Mouse (Mus musculus): ENCODE data around the gene Traf2. TPM values are rescaled to one million over a fixed set of nuclear protein-coding genes. Genes with fewer than 3 reads are reported as not detected.

Gene Traf2
- total RNA-seq, 1 experiment: 9.1 TPM

- H3K4me1 ChIP-seq (ENCODE audit: control insufficient read depth in 2 of 2, insufficient read depth in 2 of 2, low read length in 2 of 2, poor library complexity in 1 of 2): peaks cover 0 to 9% of the 10 kb centered on the region in 2 experiments; a peak in 1 of 4 replicates
- peaks cover 11% of the 10 kb centered on the region; the same call in 1 of the 2 replicates for H3K36me3 ChIP-seq (ENCODE audit: control insufficient read depth, insufficient read depth, low read length, poor library complexity, severe bottlenecking)
- H3K9me3 ChIP-seq (ENCODE audit: control insufficient read depth, insufficient read depth, low read depth, low read length): no peaks in the 10 kb centered on the region
- H3K9ac ChIP-seq (ENCODE audit: insufficient read depth, low read depth, low read length, poor library complexity, severe bottlenecking): no peak overlapping the region
- no peak for DNase-seq (ENCODE audit: low read depth, low spot score)
- no peak overlapping the region for H3K27ac ChIP-seq (ENCODE audit: insufficient read depth, low read depth, low read length, poor library complexity, severe bottlenecking)
- in situ Hi-C loops (cut with MboI; ENCODE audit: low sequenced_read_pairs in 2 of 2, unreplicated experiment in 2 of 2): no loop called here
- no peak for TF ChIP-seq MAFK (IDR thresholded peaks at IDR 0.05; ENCODE audit: insufficient read depth, low read depth, low read length)
- TF ChIP-seq ZC3H11A (IDR thresholded peaks at IDR 0.05; ENCODE audit: borderline replicate concordance, low read depth, low read length): no peak
- no peak for TF ChIP-seq CHD2 (IDR thresholded peaks at IDR 0.05; ENCODE audit: low read depth, low read length)
- TF ChIP-seq ZNF384 (IDR thresholded peaks at IDR 0.05; ENCODE audit: low read depth, low read length): no peak
- no peak for TF ChIP-seq HCFC1 (IDR thresholded peaks at IDR 0.05; ENCODE audit: borderline replicate concordance, insufficient read depth, low read length)
- no peak overlapping the region for H3K4me3 ChIP-seq (ENCODE audit: insufficient read depth in 1 of 2, low read depth in 1 of 2, low read length in 2 of 2, poor library complexity in 1 of 2, severe bottlenecking in 1 of 2)
Observed at GRCm38 (mm10) chr2:25569323-25569722, 22.6 kb upstream of the Traf2 start.

GRCm38 (mm10) chr2:25568473-25569019 is 21.8 kb upstream of the Traf2 start:
- in situ Hi-C loops (cut with MboI; ENCODE audit: low sequenced_read_pairs in 2 of 2, unreplicated experiment in 2 of 2): no loop called here
- H3K36me3 ChIP-seq (ENCODE audit: control insufficient read depth, insufficient read depth, low read length, poor library complexity, severe bottlenecking): peaks cover 18% of the 10 kb centered on the region; the same call in 1 of the 2 replicates
- no peak overlapping the region for H3K9ac ChIP-seq (ENCODE audit: insufficient read depth, low read depth, low read length, poor library complexity, severe bottlenecking)
- H3K4me3 ChIP-seq (ENCODE audit: insufficient read depth in 1 of 2, low read depth in 1 of 2, low read length in 2 of 2, poor library complexity in 1 of 2, severe bottlenecking in 1 of 2): no peak overlapping the region
- no peak overlapping the region for H3K27ac ChIP-seq (ENCODE audit: insufficient read depth, low read depth, low read length, poor library complexity, severe bottlenecking)
- DNase-seq (ENCODE audit: low read depth, low spot score): no peak
- peaks cover 0 to 7% of the 10 kb centered on the region in 2 experiments; a peak in 1 of 4 replicates for H3K4me1 ChIP-seq (ENCODE audit: control insufficient read depth in 2 of 2, insufficient read depth in 2 of 2, low read length in 2 of 2, poor library complexity in 1 of 2)
- no peak for TF ChIP-seq ZC3H11A (IDR thresholded peaks at IDR 0.05; ENCODE audit: borderline replicate concordance, low read depth, low read length)
- TF ChIP-seq MAFK (IDR thresholded peaks at IDR 0.05; ENCODE audit: insufficient read depth, low read depth, low read length): no peak
- TF ChIP-seq HCFC1 (IDR thresholded peaks at IDR 0.05; ENCODE audit: borderline replicate concordance, insufficient read depth, low read length): no peak
- no peak for TF ChIP-seq ZNF384 (IDR thresholded peaks at IDR 0.05; ENCODE audit: low read depth, low read length)
- no peak for TF ChIP-seq CHD2 (IDR thresholded peaks at IDR 0.05; ENCODE audit: low read depth, low read length)
- no peaks in the 10 kb centered on the region for H3K9me3 ChIP-seq (ENCODE audit: control insufficient read depth, insufficient read depth, low read depth, low read length)

GRCm38 (mm10) chr2:25566558-25566957 is 19.8 kb upstream of the Traf2 start:
- no peak overlapping the region for H3K27ac ChIP-seq (ENCODE audit: insufficient read depth, low read depth, low read length, poor library complexity, severe bottlenecking)
- H3K9me3 ChIP-seq (ENCODE audit: control insufficient read depth, insufficient read depth, low read depth, low read length): no peaks in the 10 kb centered on the region
- TF ChIP-seq ZC3H11A (IDR thresholded peaks at IDR 0.05; ENCODE audit: borderline replicate concordance, low read depth, low read length): no peak
- no peak for TF ChIP-seq CHD2 (IDR thresholded peaks at IDR 0.05; ENCODE audit: low read depth, low read length)
- TF ChIP-seq HCFC1 (IDR thresholded peaks at IDR 0.05; ENCODE audit: borderline replicate concordance, insufficient read depth, low read length): no peak
- no peak for TF ChIP-seq ZNF384 (IDR thresholded peaks at IDR 0.05; ENCODE audit: low read depth, low read length)
- TF ChIP-seq MAFK (IDR thresholded peaks at IDR 0.05; ENCODE audit: insufficient read depth, low read depth, low read length): no peak
- no peak for DNase-seq (ENCODE audit: low read depth, low spot score)
- H3K9ac ChIP-seq (ENCODE audit: insufficient read depth, low read depth, low read length, poor library complexity, severe bottlenecking): no peak overlapping the region
- no peak overlapping the region for H3K4me3 ChIP-seq (ENCODE audit: insufficient read depth in 1 of 2, low read depth in 1 of 2, low read length in 2 of 2, poor library complexity in 1 of 2, severe bottlenecking in 1 of 2)
- peaks cover 0 to 7% of the 10 kb centered on the region in 2 experiments; a peak in 1 of 4 replicates for H3K4me1 ChIP-seq (ENCODE audit: control insufficient read depth in 2 of 2, insufficient read depth in 2 of 2, low read length in 2 of 2, poor library complexity in 1 of 2)
- H3K36me3 ChIP-seq (ENCODE audit: control insufficient read depth, insufficient read depth, low read length, poor library complexity, severe bottlenecking): peaks cover 36% of the 10 kb centered on the region
- in situ Hi-C loops (cut with MboI; ENCODE audit: low sequenced_read_pairs in 2 of 2, unreplicated experiment in 2 of 2): no loop called here

- no peak overlapping the region for H3K27ac ChIP-seq (ENCODE audit: insufficient read depth, low read depth, low read length, poor library complexity, severe bottlenecking)
- DNase-seq (ENCODE audit: low read depth, low spot score): no peak
- H3K9ac ChIP-seq (ENCODE audit: insufficient read depth, low read depth, low read length, poor library complexity, severe bottlenecking): no peak overlapping the region
- H3K4me1 ChIP-seq (ENCODE audit: control insufficient read depth in 2 of 2, insufficient read depth in 2 of 2, low read length in 2 of 2, poor library complexity in 1 of 2): peaks cover 0 to 7% of the 10 kb centered on the region in 2 experiments; a peak in 1 of 4 replicates
- H3K4me3 ChIP-seq (ENCODE audit: insufficient read depth in 1 of 2, low read depth in 1 of 2, low read length in 2 of 2, poor library complexity in 1 of 2, severe bottlenecking in 1 of 2): no peak overlapping the region
- peaks cover 37% of the 10 kb centered on the region for H3K36me3 ChIP-seq (ENCODE audit: control insufficient read depth, insufficient read depth, low read length, poor library complexity, severe bottlenecking)
- in situ Hi-C loops (cut with MboI; ENCODE audit: low sequenced_read_pairs in 2 of 2, unreplicated experiment in 2 of 2): no loop called here
- no peaks in the 10 kb centered on the region for H3K9me3 ChIP-seq (ENCODE audit: control insufficient read depth, insufficient read depth, low read depth, low read length)
- no peak for TF ChIP-seq HCFC1 (IDR thresholded peaks at IDR 0.05; ENCODE audit: borderline replicate concordance, insufficient read depth, low read length)
- no peak for TF ChIP-seq ZC3H11A (IDR thresholded peaks at IDR 0.05; ENCODE audit: borderline replicate concordance, low read depth, low read length)
- no peak for TF ChIP-seq MAFK (IDR thresholded peaks at IDR 0.05; ENCODE audit: insufficient read depth, low read depth, low read length)
- no peak for TF ChIP-seq CHD2 (IDR thresholded peaks at IDR 0.05; ENCODE audit: low read depth, low read length)
- no peak for TF ChIP-seq ZNF384 (IDR thresholded peaks at IDR 0.05; ENCODE audit: low read depth, low read length)
Observed at GRCm38 (mm10) chr2:25565741-25566140, 19.0 kb upstream of the Traf2 start.
